Mouse (Mus musculus) neutrophil, adult 5-6 weeks (primary cell): Measurements from ENCODE around the gene Flt4. TPM values are rescaled to one million over a fixed set of nuclear protein-coding genes. Genes with fewer than 3 reads are reported as not detected.

Experiments used
- ATAC-seq: fragments of 151-379, 151-347 bp; 2 replicates; pipeline ENCODE4 v1.8.0; 2017; ENCODE audit warnings: mild to moderate bottlenecking, moderate TSS enrichment; ENCODE audit not compliant: insufficient number of reproducible peaks, poor library complexity, low FRiP score, severe bottlenecking; ENCODE audit errors: extremely low read depth
- total RNA-seq: library from RNA; stranded (forward); fragments of 200-1000 nt; gene quantifications from 2 replicates; pipeline ENCODE4 v1.2.3, GENCODE M21; 2017

Flt4 gene
- total RNA-seq, 1 experiment from 2014 or later = not detected

DNA sequence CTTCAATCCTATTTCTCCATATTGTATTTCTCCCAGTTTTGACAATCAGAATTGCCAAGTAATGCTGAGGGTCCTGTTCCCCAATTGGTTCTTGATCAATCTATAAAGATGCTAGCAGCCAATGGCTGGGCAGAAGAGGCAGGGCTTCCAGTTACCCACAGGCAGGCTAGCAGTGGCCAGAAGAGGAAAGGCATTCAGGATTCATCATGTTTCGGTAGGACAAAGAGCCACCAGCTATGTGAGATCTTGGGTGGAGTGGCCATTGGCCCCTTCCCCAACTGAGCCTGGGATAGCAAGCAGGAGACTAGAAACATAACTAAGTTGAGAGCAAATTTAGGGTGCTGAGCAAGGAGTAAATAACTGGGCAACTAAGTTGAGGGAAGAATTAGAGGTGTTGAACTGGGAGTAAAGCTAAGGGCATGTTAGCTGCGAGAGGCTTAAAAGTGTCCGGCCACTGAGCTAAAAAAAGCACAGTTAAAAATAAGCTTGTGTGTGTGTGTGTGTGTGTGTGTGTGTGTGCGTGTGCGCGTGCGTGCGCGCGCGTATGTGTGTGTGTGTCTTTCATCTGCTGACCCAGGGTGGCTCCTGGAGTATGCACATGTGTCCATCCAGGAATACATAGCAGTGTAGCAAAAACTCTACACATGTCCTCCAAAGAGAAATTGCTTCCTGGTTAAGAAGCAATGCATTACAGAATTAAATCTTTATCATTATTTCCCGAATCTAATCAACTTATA is 75.3 kb downstream of the Flt4 start:
- no peak for ATAC-seq

DNA sequence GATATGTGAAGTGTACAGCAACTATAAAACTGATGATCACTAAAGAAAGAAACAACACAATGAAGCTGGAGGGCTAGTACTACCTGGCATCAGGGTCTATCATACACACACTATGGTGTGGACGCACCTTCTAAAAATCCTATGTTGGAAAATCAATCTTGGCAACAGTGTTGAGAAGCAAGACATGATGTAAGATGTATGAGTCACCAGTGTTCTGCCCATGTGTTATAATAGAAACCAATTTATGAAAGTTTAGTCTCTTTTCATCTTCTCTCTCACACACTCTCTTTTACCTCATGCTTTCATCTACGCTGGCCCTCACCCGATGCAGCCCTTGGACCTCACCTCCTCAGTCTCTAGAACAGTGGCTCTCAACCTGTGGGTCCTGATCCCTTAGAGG is 86.0 kb downstream of the Flt4 start:
- ATAC-seq = no peak

DNA sequence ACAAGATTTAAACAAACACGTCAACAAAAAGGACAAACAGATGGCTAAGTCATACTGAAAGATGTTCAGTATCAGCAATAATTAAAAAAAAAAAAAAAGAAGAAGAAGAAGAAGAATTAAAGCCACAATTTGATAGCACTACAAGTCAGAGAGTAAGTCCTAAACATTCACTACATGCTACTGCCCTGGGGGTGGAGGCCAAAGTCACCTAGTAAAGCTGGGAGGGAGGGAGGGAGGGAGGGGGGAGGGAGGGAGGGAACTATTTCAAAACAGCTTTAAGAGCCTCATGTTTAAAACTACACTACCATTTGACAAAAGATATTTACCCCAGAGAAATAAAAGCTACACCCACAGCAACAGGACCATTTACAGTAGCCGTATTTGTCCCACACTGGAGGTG is 86.6 kb downstream of the Flt4 start:
- ATAC-seq = no peak

DNA sequence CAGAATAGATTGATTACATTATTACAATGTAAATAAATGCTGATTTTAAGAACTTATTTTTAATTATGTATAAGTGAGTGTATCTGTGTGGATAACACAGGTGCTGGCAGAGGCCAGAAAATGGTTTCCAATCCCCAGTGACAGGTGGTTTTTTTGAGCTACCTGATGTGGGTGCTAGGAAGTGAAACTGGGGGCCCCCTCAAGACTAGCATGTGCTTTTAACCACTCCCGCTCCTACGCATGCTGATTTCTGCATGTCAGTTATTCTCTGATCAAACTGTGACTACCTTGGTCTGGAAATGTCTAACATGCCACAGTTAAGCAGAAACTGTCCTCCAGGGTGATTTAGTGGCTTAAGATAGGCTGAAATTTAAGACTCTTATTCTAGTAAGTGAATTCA is 87.4 kb downstream of the Flt4 start:
- ATAC-seq = peak; percentile 53; the same call in 1 of the 2 replicates

DNA sequence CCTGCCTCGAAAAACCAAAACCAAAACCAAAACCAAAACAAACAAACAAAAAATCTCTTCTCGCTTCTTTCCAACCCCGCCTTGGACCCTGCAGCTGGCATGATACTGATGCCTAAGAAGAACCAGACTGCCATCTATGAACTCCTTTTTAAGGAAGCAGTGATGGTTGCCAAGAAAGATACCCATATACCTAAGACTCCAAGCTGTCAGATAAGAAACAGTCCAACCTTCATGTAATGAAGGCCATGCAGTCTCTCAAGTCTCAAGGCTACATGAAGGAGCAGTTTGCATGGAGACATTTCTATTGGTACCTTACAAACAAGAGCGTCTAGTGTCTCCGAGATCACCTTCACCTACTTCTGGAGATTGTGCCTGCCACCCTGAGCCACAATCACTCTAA is 88.7 kb downstream of the Flt4 start:
- no peak for ATAC-seq

DNA sequence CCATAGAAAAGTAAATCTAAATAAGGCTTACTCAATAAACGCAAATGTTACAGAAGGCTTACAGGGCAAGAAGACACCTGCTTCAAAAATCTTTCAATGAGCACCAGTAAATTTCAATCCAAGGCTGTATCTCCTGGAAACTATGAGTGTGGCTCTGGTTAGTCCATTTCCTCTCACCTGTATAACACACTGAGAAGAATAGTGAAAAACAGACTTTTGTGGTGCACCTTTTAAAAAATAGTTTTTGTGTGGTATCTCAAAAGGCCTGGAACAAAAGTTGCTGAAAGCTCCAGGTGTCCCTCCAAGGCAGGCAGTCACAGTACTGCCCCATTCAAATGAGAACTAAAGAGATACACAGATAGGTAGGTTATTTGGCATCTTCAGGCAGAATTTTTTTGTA is 90.0 kb downstream of the Flt4 start:
- ATAC-seq = no peak

DNA sequence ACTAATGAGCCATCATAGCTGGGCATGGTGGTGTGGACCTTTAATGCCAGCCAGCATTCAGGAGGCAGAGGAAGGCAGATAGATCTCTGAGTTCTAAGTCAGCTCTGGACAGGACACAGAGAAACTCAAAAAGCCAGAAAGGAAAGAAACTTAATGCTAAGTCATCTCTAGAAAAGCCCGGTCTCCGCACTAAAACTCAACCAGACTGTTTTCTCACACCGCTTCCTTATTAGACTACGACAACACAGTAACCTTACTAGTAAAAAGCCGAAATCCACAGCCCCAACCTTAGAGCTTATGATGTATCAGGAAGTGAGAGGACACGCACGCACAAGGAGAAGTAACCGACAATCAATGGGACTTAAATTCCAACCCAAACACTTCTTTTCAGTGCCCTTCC is 93.0 kb downstream of the Flt4 start:
- no peak for ATAC-seq

Other genes starting within 250 kb of the Flt4 start
- not detected in 2 replicates for gene Olfr1389, start 186.2 kb upstream of the Flt4 start, total RNA-seq
- gene Olfr1388, start 172.6 kb upstream of the Flt4 start, total RNA-seq = 1.5 and 1.9 TPM in 2 replicates
- not detected in 2 replicates for gene Olfr1387, start 153.9 kb upstream of the Flt4 start, total RNA-seq
- gene Olfr1386, start 144.2 kb upstream of the Flt4 start, total RNA-seq = not detected in 2 replicates
- 0.35 and 0.37 TPM in 2 replicates for gene Olfr1385, start 120.2 kb upstream of the Flt4 start, total RNA-seq
- not detected in 2 replicates for gene Olfr1384, start 102.5 kb upstream of the Flt4 start, total RNA-seq
- 0.12 TPM in 1 of 2 replicates, not detected in the other for gene Olfr1383, start 89.6 kb upstream of the Flt4 start, total RNA-seq
- not detected in 2 replicates for gene Olfr1382, start 81.0 kb upstream of the Flt4 start, total RNA-seq
- 0.12 TPM in 1 of 2 replicates, not detected in the other for gene Olfr1381, start 65.8 kb upstream of the Flt4 start, total RNA-seq
- gene Olfr1380, start 52.4 kb upstream of the Flt4 start, total RNA-seq = not detected in 2 replicates
- gene Scgb3a1, start 54.3 kb downstream of the Flt4 start, total RNA-seq = not detected in 2 replicates
- 62.1 and 65.9 TPM in 2 replicates for gene Cnot6, start 103.5 kb downstream of the Flt4 start, total RNA-seq
- gene Gfpt2, start 184.9 kb downstream of the Flt4 start, total RNA-seq = not detected in 2 replicates
- gene Mapk9, start 237.5 kb downstream of the Flt4 start, total RNA-seq = 38.6 and 45.2 TPM in 2 replicates